18 mouse cellular contexts compared by ENCODE assay signal in the genomic region with DNA sequence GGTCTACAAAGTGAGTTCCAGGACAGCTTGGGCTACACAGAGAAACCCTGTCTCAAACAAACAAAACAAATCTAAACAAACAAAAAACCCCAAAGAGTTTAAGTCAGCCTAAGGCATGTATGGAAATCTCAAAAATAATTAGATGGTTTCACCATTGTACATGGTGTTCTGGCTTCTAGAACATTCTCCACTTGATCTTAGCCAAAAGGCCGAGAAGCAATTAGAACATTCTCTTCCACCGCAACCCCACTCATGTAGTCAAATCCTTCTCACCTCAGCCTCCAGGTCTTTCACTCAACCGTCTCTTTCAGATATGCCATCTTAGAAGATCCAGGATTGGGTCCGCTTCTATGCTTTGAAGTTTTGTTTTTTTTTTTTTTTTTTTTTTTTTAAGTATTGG. TPM values are rescaled to one million over a fixed set of nuclear protein-coding genes. Genes with fewer than 3 reads are reported as not detected.
"Had no signal": no experiment of that assay in that cellular context is flagged by ENCODE, and none has a peak within 500 bp of the region (broad histone marks: within the 10 kb centered on the region; RNA-seq: fewer than 3 reads in every experiment).

No protein-coding gene starts in this region.

- DNase-seq: retina, postnatal 1 day; right cerebral cortex, adult 18-20 months; right cerebral cortex, postnatal 14 days; right cerebral cortex, postnatal 25 days; right cerebral cortex, postnatal 4 days; spleen, adult 18-20 months; thymus, adult 18-20 months; thymus, adult 2 months; thymus, postnatal 14 days; thymus, postnatal 25 days; thymus, postnatal 36 days; thymus, postnatal 4 days had no signal

- H3K4me2 ChIP-seq: neural tube, embryonic 12.5 days; neural tube, embryonic 13.5 days; neural tube, embryonic 15.5 days; stomach, embryonic 15.5 days had no signal

- H3K27me3 ChIP-seq: neural tube, embryonic 12.5 days; neural tube, embryonic 13.5 days; neural tube, embryonic 15.5 days; stomach, embryonic 15.5 days had no signal

- H3K27ac ChIP-seq: neural tube, embryonic 12.5 days; neural tube, embryonic 13.5 days; neural tube, embryonic 15.5 days; stomach, postnatal 0 days had no signal

- H3K9me3 ChIP-seq: neural tube, embryonic 12.5 days; neural tube, embryonic 13.5 days; neural tube, embryonic 15.5 days; stomach, embryonic 15.5 days had no signal

- H3K9ac ChIP-seq: neural tube, embryonic 12.5 days; neural tube, embryonic 13.5 days; neural tube, embryonic 15.5 days; stomach, embryonic 15.5 days had no signal

- H3K4me3 ChIP-seq: neural tube, embryonic 12.5 days; neural tube, embryonic 13.5 days; neural tube, embryonic 15.5 days; stomach, embryonic 15.5 days had no signal

- H3K36me3 ChIP-seq: neural tube, embryonic 12.5 days; neural tube, embryonic 13.5 days; neural tube, embryonic 15.5 days; stomach, embryonic 15.5 days had no signal

RNA-seq across cellular contexts. Expression of a gene that starts 53.1 kb away (rescaled TPM):
- polyA plus RNA-seq: neural tube, embryonic 14.5 days had no signal
